Mouse (Mus musculus) mouse embryonic stem cell (cell line): Measurements from ENCODE around the gene Bicra.

Experiments
- in situ Hi-C, 2 experiments: fragments of 300-500 bp; cut with MboI; formaldehyde crosslinking; loops; 1 replicate in 1 of 2; 3 replicates in 1 of 2; pipeline ENCODE4 v1.14.3; 2019 to 2020; ENCODE audit warnings: low sequenced_read_pairs in 2 of 2, low pct_unique_long_range_greater_than_20kb in 1 of 2, mixed read lengths in 1 of 2; ENCODE audit not compliant: unreplicated experiment in 1 of 2

Bicra gene

GRCm38 (mm10) chr7:16028102-16028927 is 19.4 kb downstream of the Bicra start:
- in situ Hi-C loops = no loop called here

- in situ Hi-C loops = no loop called here
Measured at GRCm38 (mm10) chr7:16024603-16025222, 23.0 kb downstream of the Bicra start.

GRCm38 (mm10) chr7:16019256-16020094 is 28.2 kb downstream of the Bicra start:
- in situ Hi-C loops = no loop called here

GRCm38 (mm10) chr7:16018016-16018810 is 29.5 kb downstream of the Bicra start:
- in situ Hi-C loops = no loop called here

- in situ Hi-C loops = no loop called here
Measured at GRCm38 (mm10) chr7:16015384-16015783, 32.3 kb downstream of the Bicra start.

- in situ Hi-C loops = no loop called here
Measured at GRCm38 (mm10) chr7:16014521-16015175, 33.1 kb downstream of the Bicra start.

- in situ Hi-C loops = no loop called here
Measured at GRCm38 (mm10) chr7:16013722-16014275, 33.9 kb downstream of the Bicra start.

- in situ Hi-C loops = no loop called here
Measured at GRCm38 (mm10) chr7:16012576-16013263, 35.0 kb downstream of the Bicra start.

- in situ Hi-C loops = no loop called here
Measured at GRCm38 (mm10) chr7:16011418-16012085, 36.2 kb downstream of the Bicra start.

- in situ Hi-C loops = no loop called here
Measured at GRCm38 (mm10) chr7:16010649-16011048, 37.1 kb downstream of the Bicra start.

- in situ Hi-C loops = no loop called here
Measured at GRCm38 (mm10) chr7:16009636-16010035, 38.1 kb downstream of the Bicra start.

GRCm38 (mm10) chr7:16005020-16005419 is 42.7 kb downstream of the Bicra start:
- in situ Hi-C loops = no loop called here

- in situ Hi-C loops = no loop called here
Measured at GRCm38 (mm10) chr7:16004177-16004856, 43.4 kb downstream of the Bicra start.

- in situ Hi-C loops = no loop called here
Measured at GRCm38 (mm10) chr7:16003032-16003431, 44.7 kb downstream of the Bicra start.

GRCm38 (mm10) chr7:16002171-16002570 is 45.5 kb downstream of the Bicra start:
- in situ Hi-C loops = no loop called here

- in situ Hi-C loops = no loop called here
Measured at GRCm38 (mm10) chr7:16001691-16002090, 46.0 kb downstream of the Bicra start.
